In the genomic region with DNA sequence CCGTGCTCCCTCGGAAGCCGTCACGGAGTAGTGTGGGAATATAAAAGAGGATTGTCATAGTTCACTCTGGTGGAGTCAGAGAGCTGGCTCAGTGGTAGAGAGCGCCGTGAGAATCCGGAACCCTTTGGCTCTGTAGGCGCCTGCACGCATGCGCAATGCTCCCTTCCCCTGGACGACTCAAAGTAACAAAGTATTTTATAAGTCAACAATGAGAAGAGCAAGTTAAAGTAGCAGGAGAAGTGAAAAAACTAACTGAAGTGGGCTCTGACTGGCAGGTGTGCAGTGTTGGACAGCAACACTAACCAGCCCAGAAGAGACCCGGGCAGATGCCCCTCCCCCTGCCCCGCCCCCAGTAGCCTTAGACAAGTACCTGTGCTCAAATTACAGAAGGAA, we compare ENCODE assay signal across 7 mouse cellular contexts. TPM values are rescaled to one million over a fixed set of nuclear protein-coding genes. Genes with fewer than 3 reads are reported as not detected.
DNase-seq lines count a peak whose midpoint lies in the region; ATAC-seq and TF ChIP-seq lines count a peak whose summit lies in the region.

No protein-coding gene starts in this region.

- no peak for TF ChIP-seq CTCF in midbrain, postnatal 0 days (IDR thresholded peaks at IDR 0.05)

- H3K4me1 ChIP-seq in embryonic facial prominence, embryonic 12.5 days: no peaks in the 10 kb centered on the region
- H3K4me1 ChIP-seq in heart, embryonic 11.5 days (ENCODE audit: control insufficient read depth, insufficient read depth, low read length): no peaks in the 10 kb centered on the region
- 0 out of 2 replicates have a peak, but pooled peaks cover 4% of the 10 kb centered on the region for H3K4me1 ChIP-seq in kidney, embryonic 15.5 days
- H3K4me1 ChIP-seq in limb, embryonic 14.5 days (ENCODE audit: control insufficient read depth, insufficient read depth, low read length): no peaks in the 10 kb centered on the region
- H3K4me1 ChIP-seq in midbrain, postnatal 0 days (ENCODE audit: insufficient read depth, low read length): no peaks in the 10 kb centered on the region

- TF ChIP-seq POLR2A in limb, embryonic 14.5 days (IDR thresholded peaks at IDR 0.05; ENCODE audit: borderline replicate concordance, extremely low read depth, insufficient read depth, insufficient read length): no peak

- H3K4me3 ChIP-seq in embryonic facial prominence, embryonic 12.5 days: peak overlapping the region; percentile 32
- peak overlapping the region; percentile 46 for H3K4me3 ChIP-seq in heart, embryonic 11.5 days (ENCODE audit: low read depth, low read length)
- peak overlapping the region; percentile 44 for H3K4me3 ChIP-seq in kidney, embryonic 15.5 days (replicated peaks)
- peak overlapping the region; percentile 37 for H3K4me3 ChIP-seq in limb, embryonic 14.5 days (replicated peaks; ENCODE audit: low read length)
- peak overlapping the region; percentile 27 for H3K4me3 ChIP-seq in midbrain, postnatal 0 days (ENCODE audit: low read depth, low read length)

- H3K9ac ChIP-seq in embryonic facial prominence, embryonic 12.5 days: no peak overlapping the region
- peak overlapping the region; percentile 54 for H3K9ac ChIP-seq in heart, embryonic 11.5 days (ENCODE audit: low read depth, low read length)
- peak overlapping the region; percentile 5; the same call in 1 of the 2 replicates for H3K9ac ChIP-seq in kidney, embryonic 15.5 days
- H3K9ac ChIP-seq in limb, embryonic 14.5 days (ENCODE audit: low read depth, low read length, severe bottlenecking): peak overlapping the region; percentile 0; the same call in 1 of the 2 replicates
- H3K9ac ChIP-seq in midbrain, postnatal 0 days (replicated peaks; ENCODE audit: low read length, poor library complexity, severe bottlenecking): no peak overlapping the region; the same call in 1 of the 2 replicates

- 10% methylated on average over 13 of the region's 13 CpGs for WGBS in embryonic facial prominence, embryonic 12.5 days
- WGBS in heart, embryonic 11.5 days (ENCODE audit: insufficient replicate concordance): 18% methylated on average over 13 of the region's 13 CpGs
- 17% methylated on average over 13 of the region's 13 CpGs for WGBS in kidney, embryonic 15.5 days
- WGBS in limb, embryonic 14.5 days: 12% methylated on average over 13 of the region's 13 CpGs
- WGBS in midbrain, postnatal 0 days: 8% methylated on average over 13 of the region's 13 CpGs

- H3K27ac ChIP-seq in embryonic facial prominence, embryonic 12.5 days: peak overlapping the region; percentile 47; the same call in 1 of the 2 replicates
- 0 out of 2 replicates have a peak overlapping the region, but pooled peaks have one; percentile 35 for H3K27ac ChIP-seq in heart, embryonic 11.5 days (ENCODE audit: low read depth, low read length)
- peak overlapping the region; percentile 84 for H3K27ac ChIP-seq in kidney, embryonic 15.5 days
- 0 out of 2 replicates have a peak overlapping the region, but pooled peaks have one; percentile 15 for H3K27ac ChIP-seq in limb, embryonic 14.5 days (replicated peaks; ENCODE audit: low read depth, low read length)
- peak overlapping the region; percentile 8; the same call in 1 of the 2 replicates for H3K27ac ChIP-seq in midbrain, postnatal 0 days (ENCODE audit: low read depth, low read length)

- no peaks in the 10 kb centered on the region for H3K27me3 ChIP-seq in embryonic facial prominence, embryonic 12.5 days
- no peaks in the 10 kb centered on the region for H3K27me3 ChIP-seq in heart, embryonic 11.5 days (ENCODE audit: control insufficient read depth, insufficient read depth, low read length)
- no peaks in the 10 kb centered on the region for H3K27me3 ChIP-seq in kidney, embryonic 15.5 days
- no peaks in the 10 kb centered on the region for H3K27me3 ChIP-seq in limb, embryonic 14.5 days (ENCODE audit: control insufficient read depth, insufficient read depth, low read length)
- no peaks in the 10 kb centered on the region for H3K27me3 ChIP-seq in midbrain, postnatal 0 days (ENCODE audit: insufficient read depth, low read length)
- H3K27me3 ChIP-seq in splenic B cell, adult 2 months (ENCODE audit: control insufficient read depth, insufficient read depth, low read length, poor library complexity, severe bottlenecking): no peaks in the 10 kb centered on the region

- peak overlapping the region; percentile 47 for H3K4me2 ChIP-seq in embryonic facial prominence, embryonic 12.5 days (replicated peaks)
- H3K4me2 ChIP-seq in heart, embryonic 11.5 days: peak overlapping the region; percentile 62
- peak overlapping the region; percentile 58 for H3K4me2 ChIP-seq in kidney, embryonic 15.5 days
- H3K4me2 ChIP-seq in limb, embryonic 14.5 days (replicated peaks; ENCODE audit: low read depth, low read length, severe bottlenecking): peak overlapping the region; percentile 35
- H3K4me2 ChIP-seq in midbrain, postnatal 0 days (ENCODE audit: low read depth, low read length, poor library complexity, severe bottlenecking): peak overlapping the region; percentile 35

- peak; percentile 89 for DNase-seq in brain, adult 2 months (ENCODE audit: low read depth, low spot score)
- peak; percentile 82 for DNase-seq in limb, embryonic 14.5 days (ENCODE audit: low spot score)
- DNase-seq in midbrain, postnatal 0 days (ENCODE audit: low spot score): peak; percentile 82
- DNase-seq in splenic B cell, adult 2 months (ENCODE audit: low read depth, low spot score): peak; percentile 72

- peak; percentile 75; the same call in 1 of the 2 replicates for ATAC-seq in embryonic facial prominence, embryonic 12.5 days (ENCODE audit: insufficient number of reproducible peaks, insufficient read depth, low FRiP score, low TSS enrichment)
- no peak for ATAC-seq in heart, embryonic 11.5 days (replicated peaks; ENCODE audit: insufficient number of reproducible peaks, low FRiP score, low TSS enrichment)
- ATAC-seq in kidney, embryonic 15.5 days (replicated peaks; ENCODE audit: low FRiP score): peak; percentile 86
- ATAC-seq in limb, embryonic 14.5 days (ENCODE audit: low FRiP score, low read depth): peak; percentile 83; the same call in 1 of the 2 replicates
- peak; percentile 62; the same call in 1 of the 2 replicates for ATAC-seq in midbrain, postnatal 0 days (ENCODE audit: low FRiP score)

- H3K9me3 ChIP-seq in embryonic facial prominence, embryonic 12.5 days: no peaks in the 10 kb centered on the region
- no peaks in the 10 kb centered on the region for H3K9me3 ChIP-seq in heart, embryonic 11.5 days (replicated peaks; ENCODE audit: control insufficient read depth, low read length)
- no peaks in the 10 kb centered on the region for H3K9me3 ChIP-seq in kidney, embryonic 15.5 days (replicated peaks)
- no peaks in the 10 kb centered on the region for H3K9me3 ChIP-seq in limb, embryonic 14.5 days (ENCODE audit: control insufficient read depth, low read length)
- H3K9me3 ChIP-seq in midbrain, postnatal 0 days (ENCODE audit: low read length): no peaks in the 10 kb centered on the region

- H3K36me3 ChIP-seq in embryonic facial prominence, embryonic 12.5 days: no peaks in the 10 kb centered on the region
- H3K36me3 ChIP-seq in heart, embryonic 11.5 days (ENCODE audit: control insufficient read depth, insufficient read depth, low read length): no peaks in the 10 kb centered on the region
- H3K36me3 ChIP-seq in kidney, embryonic 15.5 days: no peaks in the 10 kb centered on the region
- H3K36me3 ChIP-seq in limb, embryonic 14.5 days (ENCODE audit: control insufficient read depth, insufficient read depth, low read length): no peaks in the 10 kb centered on the region
- no peaks in the 10 kb centered on the region for H3K36me3 ChIP-seq in midbrain, postnatal 0 days (ENCODE audit: insufficient read depth, low read length)
- no peaks in the 10 kb centered on the region for H3K36me3 ChIP-seq in splenic B cell, adult 2 months (ENCODE audit: control insufficient read depth, insufficient read depth, low read length, poor library complexity, severe bottlenecking)

RNA-seq across cellular contexts. Expression of gene Glo1, which starts 31.5 kb away (rescaled TPM):
- 215 and 218 TPM in 2 replicates for polyA plus RNA-seq in embryonic facial prominence, embryonic 12.5 days (2016; fragmentation: Nextera tagmentation; extraction: Ambion mirVana)
- 239 and 247 TPM in 2 replicates for polyA plus RNA-seq in heart, embryonic 11.5 days (2014; fragmentation: Nextera tagmentation; extraction: Ambion mirVana)
- polyA plus RNA-seq in kidney, embryonic 15.5 days (2015; fragmentation: Nextera tagmentation; extraction: Ambion mirVana): 221 and 230 TPM in 2 replicates
- 81.0 and 87.9 TPM in 2 replicates for polyA plus RNA-seq in limb, embryonic 14.5 days (2012; rRNA removed)
- 214 and 216 TPM in 2 replicates for polyA plus RNA-seq in limb, embryonic 14.5 days (2014; fragmentation: Nextera tagmentation; extraction: Ambion mirVana)
- 148 and 163 TPM in 2 replicates for total RNA-seq in midbrain, postnatal 0 days (2014; rRNA removed)
- 197 and 200 TPM in 2 replicates for polyA plus RNA-seq in midbrain, postnatal 0 days (2015; fragmentation: Nextera tagmentation; extraction: Ambion mirVana)

RNA-seq across cellular contexts. Expression of gene Dnah8, which starts 34.0 kb away (rescaled TPM):
- 1.4 and 2.1 TPM in 2 replicates for polyA plus RNA-seq in embryonic facial prominence, embryonic 12.5 days (2016; fragmentation: Nextera tagmentation; extraction: Ambion mirVana)
- 3.0 TPM in 2 replicates for polyA plus RNA-seq in heart, embryonic 11.5 days (2014; fragmentation: Nextera tagmentation; extraction: Ambion mirVana)
- polyA plus RNA-seq in kidney, embryonic 15.5 days (2015; fragmentation: Nextera tagmentation; extraction: Ambion mirVana): 0.91 and 1.3 TPM in 2 replicates
- 0.69 and 0.86 TPM in 2 replicates for polyA plus RNA-seq in limb, embryonic 14.5 days (2012; rRNA removed)
- polyA plus RNA-seq in limb, embryonic 14.5 days (2014; fragmentation: Nextera tagmentation; extraction: Ambion mirVana): 1.2 and 2.1 TPM in 2 replicates
- 4.2 and 5.2 TPM in 2 replicates for total RNA-seq in midbrain, postnatal 0 days (2014; rRNA removed)
- 2.4 and 3.1 TPM in 2 replicates for polyA plus RNA-seq in midbrain, postnatal 0 days (2015; fragmentation: Nextera tagmentation; extraction: Ambion mirVana)

Comparison
In these comparisons a context has a peak if more than half of its experiments do, and no peak if none do; other contexts are left out.
1. H3K27ac ChIP-seq: peak in every context shown above with its lines; median percentile 84 in kidney, embryonic 15.5 days; 47 in embryonic facial prominence, embryonic 12.5 days; 35 in heart, embryonic 11.5 days; 15 in limb, embryonic 14.5 days; 8 in midbrain, postnatal 0 days.
2. H3K9ac ChIP-seq: peak in heart, embryonic 11.5 days (single experiment), kidney, embryonic 15.5 days (single experiment) and limb, embryonic 14.5 days (single experiment); none in embryonic facial prominence, embryonic 12.5 days (single experiment) and midbrain, postnatal 0 days (single experiment).
3. Peak in every context shown above with its lines, with median percentiles within 50 percentile points of each other: DNase-seq, H3K4me2 ChIP-seq and H3K4me3 ChIP-seq.